Mouse (Mus musculus): ENCODE measurements around the gene Fpgs.

GRCm38 (mm10) chr2:32724149-32724548 is 20.2 kb upstream of the Fpgs start:
- TF ChIP-seq POLR2A (IDR thresholded peaks at IDR 0.05; ENCODE audit: borderline replicate concordance, extremely low read depth, insufficient read depth, insufficient read length, poor library complexity, severe bottlenecking) (no peak), CTCF (IDR thresholded peaks at IDR 0.05; ENCODE audit: borderline replicate concordance, extremely low read depth, insufficient read depth, insufficient read length) (no peak)

All from brain, embryonic 14.5 days (tissue).